8 mouse cellular contexts compared by ENCODE assay signal in the genomic region with DNA sequence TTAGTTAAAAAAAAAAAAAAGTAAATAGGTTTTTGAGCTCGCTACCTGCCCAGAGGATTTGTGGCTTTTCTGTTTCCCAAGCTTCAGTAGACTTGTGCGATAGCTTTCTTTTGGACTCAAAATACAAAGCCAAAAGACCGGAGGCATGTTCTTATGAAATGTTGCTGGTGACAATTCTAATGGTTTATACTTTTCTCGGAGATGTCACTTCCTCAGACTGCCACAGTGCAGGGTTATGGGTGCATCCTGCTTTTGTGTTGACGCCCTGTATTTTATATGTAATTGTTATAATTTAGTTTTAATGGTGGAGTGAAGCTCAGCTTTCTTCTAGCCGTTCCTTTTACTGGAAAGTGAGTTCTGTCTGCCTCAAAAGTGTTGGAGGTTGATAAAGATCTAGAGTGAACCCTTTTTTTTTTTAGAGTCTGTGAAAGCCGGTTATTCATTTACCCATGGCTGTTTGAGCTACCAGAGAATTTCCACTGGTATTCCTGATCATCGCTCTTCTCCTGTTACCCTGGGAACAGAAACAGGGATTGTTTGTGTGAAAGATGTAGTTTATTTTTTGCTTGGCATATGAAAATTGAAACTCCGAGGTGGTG. TPM values are rescaled to one million over a fixed set of nuclear protein-coding genes. Genes with fewer than 3 reads are reported as not detected.
DNase-seq lines count a peak whose midpoint lies in the region; ATAC-seq and TF ChIP-seq lines count a peak whose summit lies in the region.

No protein-coding gene starts in this region.

- H3K27ac ChIP-seq in forebrain, embryonic 16.5 days (ENCODE audit: low read length): peak overlapping the region; percentile 95
- peak overlapping the region; percentile 99 for H3K27ac ChIP-seq in limb, embryonic 14.5 days (replicated peaks; ENCODE audit: low read depth, low read length)
- peak overlapping the region; percentile 99 for H3K27ac ChIP-seq in stomach, embryonic 15.5 days

- H3K4me1 ChIP-seq in forebrain, embryonic 16.5 days (replicated peaks; ENCODE audit: control insufficient read depth, insufficient read depth, low read length): peaks cover 39% of the 10 kb centered on the region
- H3K4me1 ChIP-seq in limb, embryonic 14.5 days (ENCODE audit: control insufficient read depth, insufficient read depth, low read length): peaks cover 25% of the 10 kb centered on the region
- H3K4me1 ChIP-seq in stomach, embryonic 15.5 days: peaks cover 19% of the 10 kb centered on the region

- DNase-seq in 3T3-L1 (ENCODE audit: low read depth, low spot score): peak; percentile 39
- DNase-seq in CD4-positive helper T cell, adult 2 months (ENCODE audit: low read depth, low spot score): peak; percentile 48
- DNase-seq in limb, embryonic 14.5 days (ENCODE audit: low spot score): no peak
- DNase-seq in spleen, postnatal 14 days (ENCODE audit: low spot score in 2 of 2): no peak
- no peak for DNase-seq in cerebellum, adult 18-20 months

- no peaks in the 10 kb centered on the region for H3K36me3 ChIP-seq in forebrain, embryonic 16.5 days (ENCODE audit: control insufficient read depth, insufficient read depth)
- H3K36me3 ChIP-seq in limb, embryonic 14.5 days (ENCODE audit: control insufficient read depth, insufficient read depth, low read length): peaks cover 8% of the 10 kb centered on the region
- H3K36me3 ChIP-seq in stomach, embryonic 15.5 days: 0 out of 2 replicates have a peak, but pooled peaks cover 3% of the 10 kb centered on the region

- ATAC-seq in forebrain, embryonic 16.5 days: no peak
- no peak for ATAC-seq in limb, embryonic 14.5 days (ENCODE audit: low FRiP score, low read depth)
- ATAC-seq in stomach, embryonic 15.5 days (ENCODE audit: insufficient read depth, low FRiP score, low read depth): no peak
- no peak for ATAC-seq in erythroid progenitor cell, adult 5-6 weeks (replicated peaks; ENCODE audit: low FRiP score, poor library complexity, severe bottlenecking)

- no peak for TF ChIP-seq POLR2A in limb, embryonic 14.5 days (IDR thresholded peaks at IDR 0.05; ENCODE audit: borderline replicate concordance, extremely low read depth, insufficient read depth, insufficient read length)

- no peaks in the 10 kb centered on the region for H3K27me3 ChIP-seq in forebrain, embryonic 16.5 days (replicated peaks; ENCODE audit: control insufficient read depth, insufficient read depth, low read length)
- H3K27me3 ChIP-seq in limb, embryonic 14.5 days (ENCODE audit: control insufficient read depth, insufficient read depth, low read length): no peaks in the 10 kb centered on the region
- no peaks in the 10 kb centered on the region for H3K27me3 ChIP-seq in stomach, embryonic 15.5 days (replicated peaks)

- H3K9me3 ChIP-seq in forebrain, embryonic 16.5 days (ENCODE audit: control insufficient read depth, low read length): no peaks in the 10 kb centered on the region
- H3K9me3 ChIP-seq in limb, embryonic 14.5 days (ENCODE audit: control insufficient read depth, low read length): no peaks in the 10 kb centered on the region
- no peaks in the 10 kb centered on the region for H3K9me3 ChIP-seq in stomach, embryonic 15.5 days

- peak overlapping the region; percentile 83 for H3K4me2 ChIP-seq in forebrain, embryonic 16.5 days (ENCODE audit: low read length)
- peak overlapping the region; percentile 58 for H3K4me2 ChIP-seq in limb, embryonic 14.5 days (replicated peaks; ENCODE audit: low read depth, low read length, severe bottlenecking)
- peak overlapping the region; percentile 67 for H3K4me2 ChIP-seq in stomach, embryonic 15.5 days

- WGBS in forebrain, embryonic 16.5 days: 8% methylated on average over 9 of the region's 9 CpGs
- 5% methylated on average over 9 of the region's 9 CpGs for WGBS in limb, embryonic 14.5 days
- WGBS in stomach, embryonic 15.5 days: 2% methylated on average over 9 of the region's 9 CpGs

- H3K4me3 ChIP-seq in forebrain, embryonic 16.5 days (replicated peaks; ENCODE audit: low read length): peak overlapping the region; percentile 82
- peak overlapping the region; percentile 63 for H3K4me3 ChIP-seq in limb, embryonic 14.5 days (replicated peaks; ENCODE audit: low read length)
- H3K4me3 ChIP-seq in stomach, embryonic 15.5 days (replicated peaks): peak overlapping the region; percentile 81

- peak overlapping the region; percentile 87 for H3K9ac ChIP-seq in forebrain, embryonic 16.5 days (replicated peaks; ENCODE audit: low read depth, low read length)
- H3K9ac ChIP-seq in limb, embryonic 14.5 days (ENCODE audit: low read depth, low read length, severe bottlenecking): peak overlapping the region; percentile 93
- H3K9ac ChIP-seq in stomach, embryonic 15.5 days: peak overlapping the region; percentile 91; the same call in 1 of the 2 replicates

RNA-seq across cellular contexts. Expression of a gene that starts 1.7 kb away (rescaled TPM):
- polyA plus RNA-seq in forebrain, embryonic 16.5 days (2015; fragmentation: Nextera tagmentation; extraction: Ambion mirVana): 10.9 and 11.3 TPM in 2 replicates
- polyA plus RNA-seq in limb, embryonic 14.5 days (2012; rRNA removed): 28.5 and 29.7 TPM in 2 replicates
- polyA plus RNA-seq in limb, embryonic 14.5 days (2014; fragmentation: Nextera tagmentation; extraction: Ambion mirVana): 19.4 and 20.6 TPM in 2 replicates
- 11.3 and 14.4 TPM in 2 replicates for polyA plus RNA-seq in stomach, embryonic 15.5 days (2015; fragmentation: Nextera tagmentation; extraction: Ambion mirVana)
- 37.5 and 37.7 TPM in 2 replicates for total RNA-seq in erythroid progenitor cell, adult 5-6 weeks (2015; ENCODE audit: low replicate concordance)
- 43.1 and 57.7 TPM in 2 replicates for total RNA-seq in erythroid progenitor cell, adult 5-6 weeks (2017; ENCODE audit: low replicate concordance)

RNA-seq across cellular contexts. Expression of a gene that starts 56.1 kb away (rescaled TPM):
- 21.9 and 24.1 TPM in 2 replicates for polyA plus RNA-seq in forebrain, embryonic 16.5 days (2015; fragmentation: Nextera tagmentation; extraction: Ambion mirVana)
- polyA plus RNA-seq in limb, embryonic 14.5 days (2012; rRNA removed): 10.6 and 11.5 TPM in 2 replicates
- polyA plus RNA-seq in limb, embryonic 14.5 days (2014; fragmentation: Nextera tagmentation; extraction: Ambion mirVana): 4.7 and 6.2 TPM in 2 replicates
- 6.3 and 7.0 TPM in 2 replicates for polyA plus RNA-seq in stomach, embryonic 15.5 days (2015; fragmentation: Nextera tagmentation; extraction: Ambion mirVana)
- 2.5 and 3.2 TPM in 2 replicates for total RNA-seq in erythroid progenitor cell, adult 5-6 weeks (2015; ENCODE audit: low replicate concordance)
- total RNA-seq in erythroid progenitor cell, adult 5-6 weeks (2017; ENCODE audit: low replicate concordance): 1.4 and 4.9 TPM in 2 replicates

Comparison
In these comparisons a context has a peak if more than half of its experiments do, and no peak if none do; other contexts are left out.
1. DNase-seq: peak in 3T3-L1 (single experiment) and CD4-positive helper T cell, adult 2 months (single experiment); none in limb, embryonic 14.5 days (single experiment), spleen, postnatal 14 days (0 of 2) and cerebellum, adult 18-20 months (0 of 2).
2. Peak in every context shown above with its lines, with median percentiles within 50 percentile points of each other: H3K27ac ChIP-seq, H3K4me2 ChIP-seq, H3K4me3 ChIP-seq and H3K9ac ChIP-seq.